Mouse (Mus musculus): ENCODE data around the gene Brwd1.
"Not testable (repeated sequence)": the region's sequence is repeated elsewhere in the genome, so short reads cannot be mapped to it uniquely, and the experiment has no call there.

Brwd1 gene

DNA sequence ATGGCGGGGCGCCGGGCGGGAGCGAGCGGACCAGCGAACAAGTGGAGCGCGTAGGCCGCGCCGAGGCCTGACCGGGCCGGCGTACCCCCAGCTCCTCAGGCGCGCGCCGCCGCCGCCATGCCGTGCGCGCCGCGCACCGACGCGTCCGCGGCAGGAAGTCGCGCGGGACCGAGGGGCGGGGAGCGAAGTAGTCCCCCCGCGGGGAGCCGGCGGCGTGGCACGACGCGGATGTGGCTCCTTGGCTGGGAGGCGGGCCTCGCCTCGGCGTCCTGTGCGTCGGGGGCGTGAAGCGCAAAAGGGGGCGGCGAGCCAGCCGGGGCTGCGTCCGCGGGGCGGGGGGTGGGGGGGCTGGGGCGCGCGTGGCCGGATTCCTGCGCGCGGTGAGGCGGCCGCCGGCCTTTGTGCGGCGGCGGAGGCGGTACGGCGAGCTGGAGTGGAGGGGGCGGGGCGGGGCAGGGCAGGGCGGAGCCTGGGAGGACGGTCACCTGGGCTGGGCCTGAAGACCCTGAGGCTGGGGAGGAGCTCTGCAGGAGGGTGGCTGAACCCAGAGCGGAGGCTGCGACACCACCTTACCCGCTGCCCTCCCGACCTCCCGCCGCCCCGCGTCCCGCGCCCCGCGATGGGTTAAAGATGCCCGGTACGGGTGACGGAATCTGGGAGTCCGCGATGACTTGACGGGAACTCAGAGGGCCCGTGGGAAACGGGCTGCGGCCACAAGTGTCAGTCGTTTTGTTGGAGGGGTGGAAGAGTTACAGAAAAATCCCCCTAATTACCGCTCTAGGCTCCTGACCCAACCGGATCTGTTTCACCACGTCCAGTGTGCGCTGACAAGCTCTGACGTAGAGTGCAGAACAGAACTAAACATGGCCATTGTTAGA, at the start of gene Brwd1:
Gene Brwd1 (minus strand): TSS at position 226 of the 878 bp plus-strand sequence.
- DNase-seq (ENCODE audit: low spot score in 2 of 2) = peak; percentile 81 to 85

- no peak for DNase-seq (ENCODE audit: low spot score in 2 of 2)
Measured at GRCm38 (mm10) chr16:96128466-96128865, 46.1 kb upstream of the Brwd1 start.

- peak; percentile 95 to 98 for DNase-seq (ENCODE audit: low spot score in 2 of 2)
Measured at GRCm38 (mm10) chr16:96127657-96128344, 45.5 kb upstream of the Brwd1 start, which contains the start of gene Hmgn1. Gene Hmgn1, minus strand, starts transcription at chr16:96127729.

DNA sequence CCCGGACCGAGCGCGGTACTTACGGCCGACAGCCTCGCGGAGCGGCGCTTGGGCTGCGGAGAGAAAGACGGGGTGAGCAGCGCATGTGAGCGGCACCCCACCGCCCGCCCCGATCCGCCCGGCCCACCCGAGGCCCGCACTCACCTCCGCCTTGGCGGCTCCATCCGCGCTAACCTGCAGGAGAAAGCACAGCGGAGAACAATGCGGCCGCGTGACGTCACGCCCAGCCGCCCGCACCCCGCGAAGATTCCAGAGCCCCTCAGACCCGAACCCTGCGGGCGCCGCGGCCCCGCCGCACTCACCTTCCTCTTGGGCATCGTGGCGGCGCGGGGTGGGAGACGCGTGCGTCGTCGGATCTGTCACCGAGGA, 44.9 kb upstream of the Brwd1 start:
- no peak for DNase-seq (ENCODE audit: low spot score in 2 of 2)

- no peak for DNase-seq (ENCODE audit: low spot score in 2 of 2)
Measured at GRCm38 (mm10) chr16:96126684-96127171, 44.4 kb upstream of the Brwd1 start.

- DNase-seq (ENCODE audit: low spot score in 2 of 2) = no peak
Measured at GRCm38 (mm10) chr16:96120022-96120623, 37.8 kb upstream of the Brwd1 start.

- DNase-seq (ENCODE audit: low spot score in 2 of 2) = no peak
Measured at GRCm38 (mm10) chr16:96114729-96115128, 32.4 kb upstream of the Brwd1 start.

DNA sequence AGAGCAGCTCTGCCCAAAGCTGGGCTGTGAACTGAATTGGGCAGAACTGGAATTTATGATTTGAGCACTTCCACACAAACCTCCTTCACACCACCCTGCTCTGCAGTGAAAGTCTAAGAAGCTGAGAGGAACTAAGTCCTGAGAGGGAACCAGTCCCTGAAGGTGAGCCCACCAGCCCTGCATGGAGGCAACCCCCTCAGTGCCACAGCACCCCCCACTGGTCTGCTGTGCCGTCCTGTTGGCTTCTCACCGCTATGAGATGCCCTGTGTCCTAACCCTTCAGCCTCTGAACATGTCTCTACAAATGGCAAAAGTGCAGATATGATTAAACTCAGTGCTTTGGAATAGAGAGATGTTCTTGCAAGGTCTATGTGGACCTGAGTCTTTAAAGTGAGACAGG, 30.4 kb upstream of the Brwd1 start:
- no peak for DNase-seq (ENCODE audit: low spot score in 2 of 2)

DNA sequence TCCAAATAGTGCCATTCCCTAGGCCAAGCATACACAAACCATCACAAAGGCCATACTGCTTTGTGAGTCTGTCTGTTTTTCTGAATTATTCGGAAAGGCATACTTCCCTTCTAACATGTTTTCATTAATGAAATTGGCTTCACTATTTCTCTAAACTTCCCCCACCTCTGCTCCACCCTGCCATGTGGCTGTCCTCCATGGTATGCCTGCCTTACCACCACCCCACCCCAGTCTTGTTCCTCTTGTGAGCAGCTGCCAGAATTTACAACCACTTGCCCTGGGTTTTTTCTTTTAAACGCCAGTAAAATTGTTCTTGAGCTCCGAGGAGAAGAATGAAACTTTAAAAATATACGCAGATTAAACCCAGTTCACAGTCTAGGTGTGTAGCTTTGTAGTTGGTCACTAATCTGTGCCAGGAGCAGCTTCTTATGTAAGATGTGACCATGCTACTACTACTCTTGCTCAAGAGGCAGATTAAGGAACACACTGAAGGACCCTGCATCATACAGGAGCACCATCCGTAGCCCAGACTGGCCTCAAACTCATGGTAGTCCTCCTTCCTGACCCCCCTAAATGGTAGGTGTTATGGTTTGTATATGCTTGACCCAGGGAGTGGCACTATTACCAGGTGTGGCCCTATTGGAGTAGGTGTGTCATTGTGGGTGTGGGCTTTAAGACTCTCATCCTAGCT, 28.5 kb upstream of the Brwd1 start:
- DNase-seq (ENCODE audit: low spot score in 2 of 2) = no peak

- DNase-seq (ENCODE audit: low spot score in 2 of 2) = no peak
Measured at GRCm38 (mm10) chr16:96109673-96110072, 27.3 kb upstream of the Brwd1 start.

DNA sequence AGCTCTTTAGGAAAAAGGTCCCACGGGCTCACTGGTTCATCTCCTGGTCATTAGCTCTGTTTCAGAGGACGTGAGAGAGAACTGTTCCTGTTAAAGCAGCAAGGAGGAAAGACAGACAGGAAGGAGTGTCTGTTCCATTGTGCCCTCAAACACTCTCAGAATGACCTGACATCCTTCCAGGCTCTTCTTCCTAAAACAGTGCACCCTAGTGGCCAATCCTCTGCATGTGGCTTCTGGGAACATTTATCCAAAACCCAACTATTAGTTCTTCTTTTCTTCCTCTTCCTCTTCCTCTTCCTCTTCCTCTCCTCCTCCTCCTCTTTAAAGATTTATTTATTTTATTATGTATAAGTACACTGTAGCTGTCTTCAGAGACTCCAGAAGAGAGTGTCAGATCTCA, 20.7 kb upstream of the Brwd1 start:
- no peak for DNase-seq (ENCODE audit: low spot score in 2 of 2)

DNA sequence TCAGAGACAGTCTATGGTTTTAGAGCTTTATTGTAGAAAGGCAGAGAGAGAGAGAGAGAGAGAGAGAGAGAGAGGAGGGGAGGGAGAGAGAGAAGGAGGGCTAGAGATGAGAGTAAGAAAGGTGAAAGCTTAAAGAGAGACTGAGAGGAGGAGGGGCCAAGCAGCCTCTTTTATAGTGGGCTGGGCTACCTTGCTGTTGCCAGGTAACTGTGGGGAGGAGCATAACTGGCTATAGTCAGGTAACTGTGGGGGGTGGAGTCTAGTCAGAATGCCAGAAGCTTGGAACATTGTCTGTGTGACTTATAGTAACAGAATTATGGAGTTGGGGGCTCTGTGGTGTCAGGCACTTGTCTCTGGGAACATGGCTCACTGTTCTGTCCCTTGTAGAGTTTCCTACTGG, 15.5 kb upstream of the Brwd1 start:
- DNase-seq (ENCODE audit: low spot score in 2 of 2) = not testable (repeated sequence)

- no peak for DNase-seq (ENCODE audit: low spot score in 2 of 2)
Measured at GRCm38 (mm10) chr16:96095966-96096365, 13.6 kb upstream of the Brwd1 start.

DNA sequence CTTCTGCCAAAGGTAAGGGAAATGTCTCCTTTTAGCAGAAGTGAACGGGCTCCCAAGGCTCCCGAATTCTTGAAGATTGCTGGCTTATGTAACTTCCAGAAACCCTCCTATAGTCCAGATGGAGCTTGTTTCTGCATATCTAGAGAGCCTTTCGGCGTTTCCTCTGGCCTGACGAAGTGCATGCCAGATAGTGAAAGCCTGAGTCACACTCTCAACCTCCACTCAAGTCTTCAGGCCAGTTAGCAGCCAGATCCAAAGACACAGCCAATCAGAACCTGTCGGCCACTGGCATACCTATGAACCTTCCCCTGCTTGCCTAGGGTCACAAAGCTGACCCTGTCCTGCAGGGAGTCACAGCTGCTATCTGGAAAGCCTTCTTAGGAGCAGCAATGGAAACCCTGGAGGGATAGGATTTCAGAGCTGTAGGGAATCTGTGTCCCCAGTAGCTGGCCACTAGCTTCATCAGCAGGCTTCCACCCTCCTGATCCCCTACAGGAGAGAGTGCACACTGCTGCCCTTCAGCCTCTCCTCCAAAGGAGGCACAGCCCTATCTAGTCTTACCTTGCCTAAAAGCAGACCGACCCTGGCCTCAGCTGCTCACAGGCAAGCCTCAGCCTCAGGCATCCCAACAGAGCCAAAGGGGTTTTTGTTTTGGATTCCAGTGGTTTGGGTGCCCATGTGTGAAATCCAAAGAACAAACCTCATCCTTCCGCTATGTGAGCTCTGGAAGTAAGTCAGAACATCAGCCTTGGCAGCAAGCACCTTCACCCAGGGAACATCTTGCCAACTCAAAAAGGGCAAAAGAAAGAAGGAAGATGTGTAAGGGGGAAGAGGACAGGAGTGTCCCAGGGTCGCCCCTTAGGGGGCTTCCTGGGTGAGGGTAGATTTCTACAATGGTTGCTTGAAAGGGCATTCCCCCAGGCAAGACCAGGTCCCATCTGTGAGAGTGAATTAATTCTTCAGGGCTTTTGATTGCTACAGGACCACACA, 9.5 kb upstream of the Brwd1 start:
- peak in 1 of 2 experiments; percentile 44 for DNase-seq (ENCODE audit: low spot score in 2 of 2)

DNA sequence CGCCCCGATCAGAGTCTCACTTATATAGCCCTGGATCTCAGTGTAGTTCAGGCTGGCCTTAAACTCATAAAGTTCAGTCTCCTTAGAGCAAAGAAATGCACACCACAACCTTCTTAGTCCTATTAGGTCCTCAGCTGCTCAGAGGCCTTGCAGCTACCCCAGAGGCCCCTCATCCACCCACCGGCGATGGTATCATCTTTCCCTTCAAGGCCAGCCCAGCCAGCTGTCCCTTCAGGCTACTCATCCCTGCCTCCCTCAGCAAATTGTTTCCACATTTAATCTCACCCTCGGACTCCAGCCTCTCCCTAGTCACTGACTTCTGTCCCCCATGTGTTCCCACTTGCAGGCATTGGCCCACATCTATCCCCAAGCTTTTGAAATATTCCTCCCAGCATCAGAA, 5.8 kb upstream of the Brwd1 start:
- no peak for DNase-seq (ENCODE audit: low spot score in 2 of 2)

DNA sequence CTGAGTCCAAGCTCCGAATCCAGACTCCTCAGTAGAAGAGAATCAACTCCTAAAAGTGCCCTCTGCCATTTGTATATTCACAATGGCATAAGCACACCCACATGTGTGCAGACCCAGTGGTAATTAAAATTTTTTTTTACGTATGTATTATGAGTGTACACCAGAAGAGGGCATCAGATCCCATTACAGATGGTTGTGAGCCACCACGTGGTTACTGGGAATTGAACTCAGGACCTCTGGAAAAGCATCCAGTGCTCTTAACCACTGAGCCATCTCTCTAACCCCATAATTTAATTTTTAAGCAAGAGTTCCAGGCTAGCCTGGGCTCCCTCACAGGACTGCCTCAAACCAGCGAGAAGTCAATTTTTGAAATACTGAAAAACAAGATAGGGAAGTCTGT, 5.1 kb upstream of the Brwd1 start:
- no peak for DNase-seq (ENCODE audit: low spot score in 2 of 2)

DNA sequence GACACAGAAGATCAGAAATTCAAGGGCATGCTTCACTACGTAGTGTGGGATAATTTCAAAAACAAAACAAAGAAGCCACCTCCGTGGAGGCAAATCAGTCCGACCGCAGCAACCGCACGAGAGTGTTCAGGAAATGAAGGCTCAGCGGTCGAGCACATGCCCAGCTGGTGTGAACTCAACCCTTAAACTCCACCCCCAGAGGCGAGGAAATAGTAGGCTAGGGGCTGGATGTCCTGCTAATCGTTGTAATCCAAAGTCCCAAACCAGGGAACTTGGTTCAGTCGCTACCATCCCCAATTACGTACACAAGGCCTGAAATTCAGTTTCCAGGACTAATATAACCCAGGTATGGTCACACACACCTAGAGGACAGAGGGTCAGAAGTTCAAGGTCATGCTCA, 4.7 kb upstream of the Brwd1 start:
- DNase-seq (ENCODE audit: low spot score in 2 of 2) = no peak

DNA sequence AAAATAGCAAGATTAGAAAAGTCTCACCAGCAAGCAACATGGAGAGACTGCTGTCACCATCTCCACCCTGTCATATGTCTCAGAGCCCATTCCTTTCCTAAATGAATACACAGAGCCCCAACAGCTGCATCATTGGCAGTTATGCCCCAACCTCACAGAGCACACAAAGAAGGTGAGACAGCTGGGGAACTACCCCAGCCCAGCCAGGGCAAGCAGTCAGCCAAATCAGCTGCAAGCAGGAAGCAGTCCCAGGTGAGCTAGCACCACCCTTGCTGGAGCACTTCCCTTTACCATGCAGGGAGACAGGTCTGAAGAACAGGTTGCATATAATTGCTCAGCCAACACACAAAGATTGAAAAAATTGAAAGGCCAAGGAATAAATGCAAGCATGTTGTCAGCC, 3.3 kb upstream of the Brwd1 start:
- no peak for DNase-seq (ENCODE audit: low spot score in 2 of 2)

GRCm38 (mm10) chr16:96083179-96083646, 887 bp upstream of the Brwd1 start:
- peak; percentile 27 to 46 for DNase-seq (ENCODE audit: low spot score in 2 of 2)

DNA sequence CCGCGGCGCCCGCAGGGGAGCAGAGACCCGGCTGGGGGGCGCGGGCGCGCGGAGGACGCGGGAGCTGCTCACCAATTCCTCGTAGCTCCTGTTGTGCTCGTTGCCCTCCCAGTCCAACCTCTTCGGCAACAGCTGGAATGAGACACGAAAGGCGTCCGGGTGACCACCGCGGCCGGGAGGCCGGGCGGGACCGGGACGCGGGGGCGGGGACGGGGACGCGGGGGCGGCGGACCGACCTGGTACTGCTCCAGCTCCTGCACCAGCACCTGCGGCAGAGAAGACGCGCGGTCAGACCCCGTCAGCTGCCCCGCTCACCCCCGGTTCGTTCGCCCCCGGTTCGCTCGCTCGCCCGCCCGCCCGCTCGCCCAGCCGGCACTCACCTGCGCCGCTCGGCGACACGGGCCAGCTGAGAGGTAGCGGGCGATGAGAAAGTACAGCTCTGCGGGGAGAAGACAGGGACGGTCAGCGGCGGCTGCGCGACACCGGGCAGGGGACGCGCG, 534 bp downstream of the Brwd1 start:
- peak; percentile 50 to 51 for DNase-seq (ENCODE audit: low spot score in 2 of 2)
